Mouse (Mus musculus) kidney, adult 2 months (tissue): ENCODE results near the gene Irs1.

Source experiments
- CTCF ChIP-seq: fragments of 200-500 bp; conservative IDR thresholded peaks from 2 replicates; pipeline ENCODE4 v1.5.1; 2011; ENCODE audit warnings: low read depth, mild to moderate bottlenecking, control low read depth, low read length, moderate library complexity, mixed read lengths; ENCODE audit not compliant: insufficient read depth, insufficient read length
- POLR2A ChIP-seq: fragments of 200-500 bp; IDR thresholded peaks from one replicate; pipeline ENCODE4 v1.6.1; 2011; ENCODE audit warnings: low read depth, low read length, control low read depth

GRCm38 (mm10) chr1:82228841-82229240 is 62.4 kb downstream of the Irs1 start:
- TF ChIP-seq CTCF = no peak
- no peak for TF ChIP-seq POLR2A
